Mouse (Mus musculus): ENCODE results near the gene Cass4. TPM values are rescaled to one million over a fixed set of nuclear protein-coding genes. Genes with fewer than 3 reads are reported as not detected.
A peak's percentile ranks its signal among the peaks of the same experiment; 100 is the strongest.

Gene Cass4
- polyA plus RNA-seq, 1 experiment from 2014 or later, result 0.27 TPM

DNA sequence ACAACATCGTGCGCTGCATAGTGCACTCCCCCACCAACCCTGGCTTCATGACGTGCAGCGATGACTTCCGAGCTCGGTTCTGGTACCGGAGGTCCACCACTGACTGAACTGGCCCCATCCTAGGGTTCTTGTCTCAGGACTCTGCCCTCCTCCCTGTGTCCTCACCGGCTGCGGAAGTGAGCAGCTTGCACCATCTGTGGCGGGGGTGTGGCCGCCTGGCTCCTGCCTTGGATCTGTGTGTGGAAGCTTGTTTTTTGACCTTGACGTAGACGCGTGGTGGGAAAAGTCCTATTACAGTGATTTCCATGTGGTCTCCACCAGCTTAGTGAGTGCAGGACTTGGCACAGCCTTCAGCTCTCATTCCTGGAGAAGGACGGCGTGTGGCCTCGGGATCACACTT is 13.1 kb upstream of the Cass4 start:
- Histone ChIP-seq H3K9me3 (ENCODE audit: control insufficient read depth, low read length) (no peaks in the 10 kb centered on the region), H3K27me3 (ENCODE audit: control insufficient read depth, insufficient read depth, low read length) (no peaks in the 10 kb centered on the region), H3K4me3 (replicated peaks; ENCODE audit: low read length) (no peak overlapping the region), H3K4me2 (replicated peaks) (no peak overlapping the region), H3K27ac (no peak overlapping the region), H3K36me3 (replicated peaks; ENCODE audit: control insufficient read depth, insufficient read depth) (peaks cover 70% of the 10 kb centered on the region), H3K9ac (no peak overlapping the region), H3K4me1 (replicated peaks; ENCODE audit: control insufficient read depth, insufficient read depth, low read length) (no peaks in the 10 kb centered on the region)
- DNase-seq (ENCODE audit: low spot score) (no peak), ATAC-seq (ENCODE audit: low FRiP score) (no peak)
- WGBS, result 93% methylated on average over 17 of the region's 17 CpGs

DNA sequence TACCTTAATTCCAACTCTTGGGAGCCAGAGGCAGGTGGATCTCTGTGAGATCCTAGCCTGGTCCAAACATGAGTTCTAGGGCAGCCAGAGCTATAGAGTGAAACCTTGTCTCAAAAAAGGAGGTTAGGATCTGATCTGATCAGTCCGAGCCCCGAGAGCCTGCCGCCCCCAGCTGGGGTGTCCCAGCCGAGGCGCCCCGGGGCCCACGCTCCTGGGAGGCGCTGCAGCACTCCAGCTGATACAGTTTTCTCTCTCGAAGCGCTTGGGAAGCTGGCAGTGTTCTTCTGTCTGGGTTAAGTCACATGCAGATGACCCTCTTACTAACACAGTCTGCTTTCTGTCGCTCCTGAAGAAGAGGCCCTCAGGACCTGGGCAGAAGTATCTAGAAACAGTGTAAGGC is 12.3 kb upstream of the Cass4 start:
- Histone ChIP-seq H3K4me1 (replicated peaks; ENCODE audit: control insufficient read depth, insufficient read depth, low read length) (no peaks in the 10 kb centered on the region), H3K27ac (no peak overlapping the region), H3K4me3 (replicated peaks; ENCODE audit: low read length) (no peak overlapping the region), H3K27me3 (ENCODE audit: control insufficient read depth, insufficient read depth, low read length) (no peaks in the 10 kb centered on the region), H3K9ac (no peak overlapping the region), H3K9me3 (ENCODE audit: control insufficient read depth, low read length) (no peaks in the 10 kb centered on the region), H3K36me3 (replicated peaks; ENCODE audit: control insufficient read depth, insufficient read depth) (peaks cover 62% of the 10 kb centered on the region), H3K4me2 (replicated peaks) (no peak overlapping the region)
- DNase-seq (ENCODE audit: low spot score) (no peak), ATAC-seq (ENCODE audit: low FRiP score) (no peak)
- WGBS, result 93% methylated on average over 11 of the region's 11 CpGs

DNA sequence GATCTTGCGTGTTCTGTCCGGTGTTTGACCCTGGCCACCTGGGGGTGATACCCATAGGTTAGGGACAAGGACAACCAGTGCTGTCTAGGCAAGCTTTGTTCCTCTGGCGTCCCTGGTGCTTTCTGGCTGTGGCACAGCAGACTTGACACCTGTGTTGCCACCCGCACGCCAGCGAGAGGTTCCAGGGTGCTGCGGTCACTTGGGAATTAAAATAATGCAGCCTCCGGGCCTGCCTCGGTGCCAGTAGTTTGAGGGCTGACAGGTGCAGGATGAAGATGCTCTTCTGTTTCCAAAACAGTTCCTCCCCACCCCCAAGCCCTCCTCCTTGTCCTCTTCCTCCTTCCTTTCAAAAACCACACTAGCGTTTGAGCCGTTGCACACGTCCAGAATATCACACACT is 11.7 kb upstream of the Cass4 start:
- Histone ChIP-seq H3K4me3 (replicated peaks; ENCODE audit: low read length) (no peak overlapping the region), H3K36me3 (replicated peaks; ENCODE audit: control insufficient read depth, insufficient read depth) (peaks cover 58% of the 10 kb centered on the region), H3K9ac (no peak overlapping the region), H3K9me3 (ENCODE audit: control insufficient read depth, low read length) (no peaks in the 10 kb centered on the region), H3K27ac (no peak overlapping the region), H3K4me2 (replicated peaks) (no peak overlapping the region), H3K27me3 (ENCODE audit: control insufficient read depth, insufficient read depth, low read length) (no peaks in the 10 kb centered on the region), H3K4me1 (replicated peaks; ENCODE audit: control insufficient read depth, insufficient read depth, low read length) (no peaks in the 10 kb centered on the region)
- WGBS, result 87% methylated on average over 12 of the region's 12 CpGs
- DNase-seq (ENCODE audit: low spot score) (no peak), ATAC-seq (ENCODE audit: low FRiP score) (no peak)

DNA sequence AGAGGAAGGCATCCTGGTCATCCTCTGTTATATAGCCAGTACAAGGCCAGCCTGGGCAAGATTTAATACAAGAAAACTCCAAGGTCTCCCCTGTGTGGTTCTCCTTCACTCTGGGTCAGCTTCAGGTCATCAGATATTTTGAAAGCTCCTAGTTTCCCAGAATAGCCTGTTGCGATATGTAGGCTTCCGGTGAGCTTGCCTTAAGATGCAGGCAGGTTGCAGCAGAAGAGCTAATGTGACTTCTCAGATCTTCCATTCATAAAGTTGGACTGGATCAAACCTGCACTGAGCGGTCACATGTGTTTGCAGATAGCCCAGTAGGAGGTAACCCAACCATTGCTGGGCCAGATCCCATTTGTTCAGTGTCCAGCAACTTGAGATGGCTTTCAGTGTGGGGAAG is 8.9 kb upstream of the Cass4 start:
- 93% methylated on average over 3 of the region's 3 CpGs for WGBS

DNA sequence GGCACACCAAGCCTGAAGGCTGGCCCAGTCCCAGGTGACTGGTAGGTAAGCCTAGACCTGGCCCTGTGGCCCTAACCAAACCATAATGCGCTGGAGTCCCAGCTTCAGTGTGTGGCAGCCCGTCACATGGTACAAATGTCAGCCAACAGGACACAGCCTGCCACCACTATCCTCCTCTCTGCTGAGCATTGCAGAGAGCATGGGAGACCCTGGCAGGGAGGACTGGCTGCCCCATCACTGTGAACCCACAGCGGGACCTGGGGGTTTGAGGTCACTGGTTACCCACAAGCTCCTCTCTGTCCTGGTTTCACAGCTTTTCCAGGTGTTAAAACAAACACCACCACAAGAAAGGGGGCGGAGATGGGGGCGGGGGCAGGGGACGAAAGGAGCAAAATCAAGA is 3.3 kb upstream of the Cass4 start:
- Histone ChIP-seq H3K36me3 (replicated peaks; ENCODE audit: control insufficient read depth, insufficient read depth) (no peaks in the 10 kb centered on the region), H3K9me3 (ENCODE audit: control insufficient read depth, low read length) (no peaks in the 10 kb centered on the region), H3K4me3 (replicated peaks; ENCODE audit: low read length) (no peak overlapping the region), H3K27me3 (ENCODE audit: control insufficient read depth, insufficient read depth, low read length) (no peaks in the 10 kb centered on the region), H3K4me2 (replicated peaks) (no peak overlapping the region), H3K9ac (no peak overlapping the region), H3K27ac (no peak overlapping the region), H3K4me1 (replicated peaks; ENCODE audit: control insufficient read depth, insufficient read depth, low read length) (no peaks in the 10 kb centered on the region)
- DNase-seq (ENCODE audit: low spot score), result no peak
- WGBS, result 50% methylated on average over 6 of the region's 6 CpGs
- no peak for ATAC-seq (ENCODE audit: low FRiP score)

More for the DNA sequence above, 8.9 kb upstream of the Cass4 start:
- Histone ChIP-seq H3K4me3 (replicated peaks; ENCODE audit: low read length) (no peak overlapping the region), H3K4me1 (replicated peaks; ENCODE audit: control insufficient read depth, insufficient read depth, low read length) (no peaks in the 10 kb centered on the region), H3K36me3 (replicated peaks; ENCODE audit: control insufficient read depth, insufficient read depth) (peaks cover 30% of the 10 kb centered on the region), H3K4me2 (replicated peaks) (no peak overlapping the region), H3K9me3 (ENCODE audit: control insufficient read depth, low read length) (no peaks in the 10 kb centered on the region), H3K9ac (no peak overlapping the region), H3K27me3 (ENCODE audit: control insufficient read depth, insufficient read depth, low read length) (no peaks in the 10 kb centered on the region), H3K27ac (no peak overlapping the region)
- DNase-seq (ENCODE audit: low spot score) (no peak), ATAC-seq (ENCODE audit: low FRiP score) (no peak)

DNA sequence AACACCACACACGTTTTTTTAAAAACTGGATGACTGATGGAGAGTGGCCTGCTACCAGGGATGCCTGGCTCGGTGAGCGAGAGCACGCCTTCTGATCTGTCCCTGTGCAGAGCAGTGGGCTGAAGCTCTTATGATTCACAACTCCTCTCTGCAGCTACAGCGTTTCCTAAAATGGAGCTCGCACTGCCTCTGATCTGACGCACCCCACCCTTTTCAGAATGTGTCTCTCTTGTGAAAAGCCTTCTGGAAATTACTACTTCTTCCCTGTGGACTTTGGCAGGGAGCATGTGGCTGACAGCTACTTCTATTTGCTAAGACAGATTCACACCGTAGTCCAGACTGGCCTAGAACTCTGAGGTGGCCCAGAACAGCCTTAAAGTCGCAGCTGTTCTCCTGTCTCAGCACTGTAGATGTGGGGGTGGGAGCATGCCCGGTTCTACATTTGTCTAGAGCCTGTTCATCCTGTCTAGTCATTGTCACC is 1.5 kb upstream of the Cass4 start:
- no peaks in the 10 kb centered on the region for H3K9me3 ChIP-seq (ENCODE audit: control insufficient read depth, low read length)

DNA sequence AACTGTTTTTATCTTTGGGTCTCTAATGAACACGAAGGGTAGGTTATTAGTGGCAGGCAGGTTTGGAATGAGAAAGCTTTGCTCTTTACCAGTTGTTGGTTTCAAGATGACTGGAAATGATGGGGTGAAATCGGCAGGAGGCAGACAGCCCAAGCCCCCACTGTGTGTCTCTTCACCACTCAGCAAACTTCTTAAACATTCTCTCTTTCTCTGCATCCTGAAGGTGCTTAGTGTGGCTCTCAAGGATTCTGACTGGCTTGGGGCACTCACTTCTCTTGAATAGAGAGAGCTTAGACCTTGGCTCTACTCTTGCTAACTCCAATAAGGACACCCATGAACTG is 428 bp downstream of the Cass4 start:
- no peaks in the 10 kb centered on the region for H3K36me3 ChIP-seq (replicated peaks; ENCODE audit: control insufficient read depth, insufficient read depth)
- no peaks in the 10 kb centered on the region for H3K4me1 ChIP-seq (replicated peaks; ENCODE audit: control insufficient read depth, insufficient read depth, low read length)
- H3K27me3 ChIP-seq (ENCODE audit: control insufficient read depth, insufficient read depth, low read length), result no peaks in the 10 kb centered on the region
- no peak for ATAC-seq (ENCODE audit: low FRiP score)
- WGBS, result 79% methylated on average over 2 of the region's 2 CpGs
- H3K4me2 ChIP-seq (replicated peaks), result no peak overlapping the region
- H3K9me3 ChIP-seq (ENCODE audit: control insufficient read depth, low read length), result no peaks in the 10 kb centered on the region
- no peak for DNase-seq (ENCODE audit: low spot score)
- H3K4me3 ChIP-seq (replicated peaks; ENCODE audit: low read length), result no peak overlapping the region
- H3K9ac ChIP-seq, result no peak overlapping the region
- H3K27ac ChIP-seq, result no peak overlapping the region

More for the DNA sequence above, 1.5 kb upstream of the Cass4 start:
- no peak for DNase-seq (ENCODE audit: low spot score)
- H3K4me2 ChIP-seq (replicated peaks), result no peak overlapping the region
- no peak overlapping the region for H3K27ac ChIP-seq
- H3K36me3 ChIP-seq (replicated peaks; ENCODE audit: control insufficient read depth, insufficient read depth), result no peaks in the 10 kb centered on the region
- no peaks in the 10 kb centered on the region for H3K4me1 ChIP-seq (replicated peaks; ENCODE audit: control insufficient read depth, insufficient read depth, low read length)
- no peaks in the 10 kb centered on the region for H3K27me3 ChIP-seq (ENCODE audit: control insufficient read depth, insufficient read depth, low read length)
- 78% methylated on average over 10 of the region's 10 CpGs for WGBS
- H3K4me3 ChIP-seq (replicated peaks; ENCODE audit: low read length), result no peak overlapping the region
- ATAC-seq (ENCODE audit: low FRiP score), result no peak
- no peak overlapping the region for H3K9ac ChIP-seq

DNA sequence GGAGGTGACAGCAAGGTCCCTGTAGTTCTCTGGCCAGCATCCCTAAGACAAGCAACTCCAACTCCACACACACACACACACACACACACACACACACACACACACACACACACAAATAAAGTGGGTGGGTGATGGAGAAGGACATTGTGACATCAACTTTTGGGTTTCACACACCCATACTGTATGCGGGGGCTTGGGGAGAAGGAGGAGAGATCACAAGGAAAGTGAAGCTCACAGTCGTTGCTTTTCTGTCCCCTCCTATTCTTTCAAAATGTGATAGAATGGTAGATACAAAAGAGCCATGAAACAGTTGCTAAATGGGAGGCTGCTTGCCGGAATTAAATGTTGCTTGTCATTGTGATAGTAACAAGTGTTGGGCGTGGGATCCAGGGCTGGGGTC is 1.1 kb downstream of the Cass4 start:
- Histone ChIP-seq H3K36me3 (replicated peaks; ENCODE audit: control insufficient read depth, insufficient read depth) (no peaks in the 10 kb centered on the region), H3K9me3 (ENCODE audit: control insufficient read depth, low read length) (no peaks in the 10 kb centered on the region), H3K4me1 (replicated peaks; ENCODE audit: control insufficient read depth, insufficient read depth, low read length) (no peaks in the 10 kb centered on the region), H3K4me2 (replicated peaks) (no peak overlapping the region), H3K9ac (no peak overlapping the region), H3K27me3 (ENCODE audit: control insufficient read depth, insufficient read depth, low read length) (no peaks in the 10 kb centered on the region), H3K27ac (no peak overlapping the region), H3K4me3 (replicated peaks; ENCODE audit: low read length) (no peak overlapping the region)
- ATAC-seq (ENCODE audit: low FRiP score) (no peak), DNase-seq (ENCODE audit: low spot score) (no peak)
- WGBS, result 65% methylated on average over 4 of the region's 4 CpGs

DNA sequence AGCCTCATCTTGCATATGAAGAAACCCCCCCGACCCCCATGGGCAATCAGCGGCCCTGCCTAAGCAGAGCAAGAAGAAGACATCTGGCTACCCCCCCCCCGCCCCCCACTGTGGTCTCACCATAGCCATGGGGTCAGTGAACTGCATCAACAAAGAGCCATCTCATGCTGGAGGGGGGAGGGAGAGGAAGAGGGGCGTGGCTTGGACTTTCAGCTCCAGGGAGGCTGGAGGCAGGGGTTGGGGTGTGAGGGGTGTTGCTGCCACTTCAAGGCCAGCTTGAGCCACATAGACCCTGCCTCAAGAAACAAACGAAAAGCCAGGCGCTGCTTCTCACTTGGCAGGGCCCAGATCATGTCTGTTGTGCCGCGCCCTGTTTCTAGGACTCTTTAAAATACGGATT is 2.4 kb downstream of the Cass4 start:
- 48% methylated on average over 9 of the region's 9 CpGs for WGBS
- ATAC-seq (ENCODE audit: low FRiP score) (no peak), DNase-seq (ENCODE audit: low spot score) (no peak)
- no peak overlapping the region for H3K4me3 ChIP-seq (replicated peaks; ENCODE audit: low read length)
- no peak overlapping the region for H3K4me2 ChIP-seq (replicated peaks)
- no peak overlapping the region for H3K27ac ChIP-seq
- H3K4me1 ChIP-seq (replicated peaks; ENCODE audit: control insufficient read depth, insufficient read depth, low read length), result no peaks in the 10 kb centered on the region
- H3K9ac ChIP-seq, result no peak overlapping the region
- no peaks in the 10 kb centered on the region for H3K36me3 ChIP-seq (replicated peaks; ENCODE audit: control insufficient read depth, insufficient read depth)
- no peaks in the 10 kb centered on the region for H3K27me3 ChIP-seq (ENCODE audit: control insufficient read depth, insufficient read depth, low read length)
- H3K9me3 ChIP-seq (ENCODE audit: control insufficient read depth, low read length), result no peaks in the 10 kb centered on the region

DNA sequence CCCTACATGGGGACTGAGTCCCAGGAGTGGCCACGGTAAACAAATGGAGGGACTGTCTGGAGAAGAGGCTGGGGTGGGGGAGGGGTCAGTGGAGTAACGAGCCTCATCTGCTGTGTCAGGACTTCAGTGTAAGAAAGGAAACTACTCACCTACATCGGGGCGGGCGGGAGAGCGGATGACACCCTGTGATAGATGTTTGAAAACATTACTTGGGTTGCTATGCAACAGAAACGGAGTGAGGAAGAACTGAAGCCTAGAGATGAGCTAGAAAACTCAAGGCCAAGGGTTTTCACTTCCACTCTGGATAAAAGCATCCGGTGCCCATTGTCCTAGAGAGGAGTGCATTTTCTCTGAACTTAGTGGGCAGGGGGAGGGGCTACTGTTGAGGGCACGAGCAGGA is 6.3 kb downstream of the Cass4 start:
- DNase-seq (ENCODE audit: low spot score) (peak; percentile 38), ATAC-seq (ENCODE audit: low FRiP score) (no peak)
- Histone ChIP-seq H3K36me3 (replicated peaks; ENCODE audit: control insufficient read depth, insufficient read depth) (no peaks in the 10 kb centered on the region), H3K27me3 (ENCODE audit: control insufficient read depth, insufficient read depth, low read length) (no peaks in the 10 kb centered on the region), H3K27ac (no peak overlapping the region), H3K4me1 (replicated peaks; ENCODE audit: control insufficient read depth, insufficient read depth, low read length) (no peaks in the 10 kb centered on the region), H3K4me3 (replicated peaks; ENCODE audit: low read length) (no peak overlapping the region), H3K9me3 (ENCODE audit: control insufficient read depth, low read length) (no peaks in the 10 kb centered on the region), H3K4me2 (replicated peaks) (no peak overlapping the region), H3K9ac (no peak overlapping the region)
- WGBS, result 20% methylated on average over 9 of the region's 9 CpGs

All from hindbrain, embryonic 14.5 days (tissue).